Mouse (Mus musculus) forebrain, postnatal 0 days (tissue): ENCODE data around the gene Adprh. TPM values are rescaled to one million over a fixed set of nuclear protein-coding genes. Genes with fewer than 3 reads are reported as not detected.
"Not testable (repeated sequence)": the region's sequence is repeated elsewhere in the genome, so short reads cannot be mapped to it uniquely, and the experiment has no call there.

Experiments used
- ATAC-seq: fragments of 200-750 bp; cut with Nextera tagmentation; 2 replicates; pipeline ENCODE4 v1.8.0; 2017; ENCODE audit warnings: mild to moderate bottlenecking, moderate library complexity
- DNase-seq: peaks from one replicate; pipeline ENCODE4 v3.0.0-alpha.2; 2015
- H3K27ac ChIP-seq: fragments of 300-500 bp; sonication (generic); 2 replicates; pipeline ENCODE4 v1.5.1; 2014; ENCODE audit warnings: low read depth, mild to moderate bottlenecking, antibody characterized with exemption, low read length, moderate library complexity, mixed read lengths
- H3K27me3 ChIP-seq: fragments of 300-500 bp; sonication (generic); 2 replicates; pipeline ENCODE4 v1.6.1; 2014; ENCODE audit warnings: mild to moderate bottlenecking, low read length, mixed read lengths; ENCODE audit not compliant: insufficient read depth
- H3K36me3 ChIP-seq: fragments of 300-500 bp; sonication (generic); 2 replicates; pipeline ENCODE4 v1.6.1; 2014; ENCODE audit warnings: mild to moderate bottlenecking, moderate library complexity; ENCODE audit not compliant: insufficient read depth
- H3K4me1 ChIP-seq: fragments of 300-500 bp; sonication (generic); 2 replicates; pipeline ENCODE4 v1.6.1; 2014; ENCODE audit warnings: antibody characterized with exemption; ENCODE audit not compliant: insufficient read depth
- H3K4me2 ChIP-seq: fragments of 300-500 bp; sonication (generic); 2 replicates; pipeline ENCODE4 v1.6.1; 2014; ENCODE audit warnings: low read depth, mild to moderate bottlenecking, moderate library complexity
- H3K4me3 ChIP-seq: fragments of 300-500 bp; sonication (generic); 2 replicates; pipeline ENCODE4 v1.5.1; 2014; ENCODE audit warnings: low read depth, low read length, mixed read lengths
- H3K9ac ChIP-seq: fragments of 300-500 bp; sonication (generic); 2 replicates; pipeline ENCODE4 v1.6.1; 2014; ENCODE audit warnings: mild to moderate bottlenecking
- H3K9me3 ChIP-seq: fragments of 300-500 bp; sonication (generic); 2 replicates; pipeline ENCODE4 v1.6.1; 2016; ENCODE audit warnings: low read length
- CTCF ChIP-seq: sonication (generic); IDR thresholded peaks from 2 replicates; pipeline ENCODE4 v1.5.1; 2016; ENCODE audit warnings: antibody characterized with exemption, control low read depth, low read depth
- WGBS: fragments of 180-500 bp; shearing (Covaris S2); extraction: QIAGEN DNeasy Blood & Tissue Kit; methylation state at CpG from one replicate; pipeline ENCODE4 v1.1.7; 2014; 5-methylcytosine and 5-hydroxymethylcytosine counted together
- polyA plus RNA-seq: library from polyadenylated mRNA; unstranded; fragments of >200 nt; fragmentation: Nextera tagmentation; extraction: Ambion mirVana; gene quantifications from 2 replicates; pipeline ENCODE4 v1.2.1, GENCODE M21; 2015
- total RNA-seq: library from RNA; depleted of rRNA; stranded (reverse); fragments of >200 nt; gene quantifications from 2 replicates; pipeline ENCODE4 v1.2.3, GENCODE M21; 2014

The Adprh gene
- total and polyA plus RNA-seq, 2 experiments from 2014 or later, result 40.8 to 134 TPM

- Histone ChIP-seq H3K27ac (no peak overlapping the region), H3K4me2 (no peak overlapping the region), H3K9me3 (no peaks in the 10 kb centered on the region), H3K4me3 (no peak overlapping the region), H3K27me3 (no peaks in the 10 kb centered on the region), H3K9ac (no peak overlapping the region), H3K36me3 (no peaks in the 10 kb centered on the region), H3K4me1 (no peaks in the 10 kb centered on the region)
- DNase-seq (no peak), ATAC-seq (no peak)
- WGBS, result 84% methylated on average over 4 of the region's 4 CpGs
- TF ChIP-seq CTCF, result no peak
Observed at GRCm38 (mm10) chr16:38481327-38481726, 28.8 kb upstream of the Adprh start.

- WGBS, result 94% methylated on average over 3 of the region's 3 CpGs
- H3K4me1 ChIP-seq, result no peaks in the 10 kb centered on the region
- no peak overlapping the region for H3K9ac ChIP-seq
- no peak for TF ChIP-seq CTCF
- H3K4me3 ChIP-seq, result no peak overlapping the region
- H3K27me3 ChIP-seq, result no peaks in the 10 kb centered on the region
- no peaks in the 10 kb centered on the region for H3K9me3 ChIP-seq
- no peaks in the 10 kb centered on the region for H3K36me3 ChIP-seq
- H3K27ac ChIP-seq, result no peak overlapping the region
- DNase-seq (no peak), ATAC-seq (no peak)
- H3K4me2 ChIP-seq, result no peak overlapping the region
Observed at GRCm38 (mm10) chr16:38478296-38478695, 25.8 kb upstream of the Adprh start.

GRCm38 (mm10) chr16:38477241-38477608 lies 24.7 kb upstream of the Adprh start:
- WGBS, result 61% methylated on average over 14 of the region's 14 CpGs

GRCm38 (mm10) chr16:38476312-38477240 lies 24.1 kb upstream of the Adprh start:
- Histone ChIP-seq H3K27ac (no peak overlapping the region), H3K27me3 (no peaks in the 10 kb centered on the region), H3K4me2 (peak overlapping the region; percentile 61), H3K36me3 (no peaks in the 10 kb centered on the region), H3K4me1 (no peaks in the 10 kb centered on the region), H3K9me3 (no peaks in the 10 kb centered on the region), H3K4me3 (peak overlapping the region; percentile 30), H3K9ac (peak overlapping the region; percentile 51)
- ATAC-seq, result peak; percentile 78
- no peak for TF ChIP-seq CTCF
- WGBS, result 10% methylated on average over 34 of the region's 34 CpGs
- peak; percentile 53 for DNase-seq

More at GRCm38 (mm10) chr16:38477241-38477608, 24.7 kb upstream of the Adprh start:
- not testable (repeated sequence) for H3K4me1 ChIP-seq, DNase-seq, H3K36me3 ChIP-seq, H3K27ac ChIP-seq, H3K9me3 ChIP-seq, H3K27me3 ChIP-seq, ATAC-seq
- H3K4me2 ChIP-seq, result peak overlapping the region; percentile 61
- 0 out of 2 replicates have a peak overlapping the region, but pooled peaks have one; percentile 51 for H3K9ac ChIP-seq
- H3K4me3 ChIP-seq, result peak overlapping the region; percentile 30

DNA sequence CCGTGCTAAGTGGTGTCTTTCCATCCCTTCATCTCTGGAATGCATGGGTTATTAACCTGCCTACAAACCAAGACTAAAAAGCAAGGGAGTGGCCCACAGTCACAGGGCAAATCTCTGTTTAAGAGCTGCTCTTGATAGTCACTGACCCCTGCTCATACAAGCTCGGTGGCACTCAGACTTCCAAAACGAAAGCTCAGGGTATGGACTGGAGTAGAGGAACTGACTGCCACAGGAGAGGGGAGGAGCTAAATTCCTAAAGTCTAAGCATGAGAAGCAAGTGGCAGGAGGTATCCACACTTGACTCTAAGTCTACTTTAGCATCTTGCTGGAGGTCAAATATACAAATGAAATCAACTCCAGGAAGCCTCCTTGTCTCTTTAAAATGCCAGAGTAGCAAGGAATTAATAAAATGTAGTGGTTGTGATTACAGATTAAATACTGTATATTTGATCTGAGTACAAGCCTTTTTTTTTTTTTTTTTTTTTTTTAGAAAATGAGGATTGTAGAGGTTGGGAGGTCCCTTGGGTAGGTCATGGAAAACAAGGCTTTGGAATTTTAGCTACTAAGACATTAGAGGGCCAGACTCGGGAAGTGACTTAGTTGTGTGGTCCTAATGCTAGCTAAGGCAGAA lies 23.3 kb upstream of the Adprh start:
- no peaks in the 10 kb centered on the region for H3K4me1 ChIP-seq
- no peak for DNase-seq
- WGBS, result 58% methylated on average over 4 of the region's 4 CpGs
- H3K4me2 ChIP-seq, result peak overlapping the region; percentile 61
- H3K27ac ChIP-seq, result no peak overlapping the region
- H3K9me3 ChIP-seq, result no peaks in the 10 kb centered on the region
- no peak for TF ChIP-seq CTCF
- H3K36me3 ChIP-seq, result no peaks in the 10 kb centered on the region
- no peak for ATAC-seq
- no peaks in the 10 kb centered on the region for H3K27me3 ChIP-seq
- H3K9ac ChIP-seq, result no peak overlapping the region
- H3K4me3 ChIP-seq, result no peak overlapping the region

DNA sequence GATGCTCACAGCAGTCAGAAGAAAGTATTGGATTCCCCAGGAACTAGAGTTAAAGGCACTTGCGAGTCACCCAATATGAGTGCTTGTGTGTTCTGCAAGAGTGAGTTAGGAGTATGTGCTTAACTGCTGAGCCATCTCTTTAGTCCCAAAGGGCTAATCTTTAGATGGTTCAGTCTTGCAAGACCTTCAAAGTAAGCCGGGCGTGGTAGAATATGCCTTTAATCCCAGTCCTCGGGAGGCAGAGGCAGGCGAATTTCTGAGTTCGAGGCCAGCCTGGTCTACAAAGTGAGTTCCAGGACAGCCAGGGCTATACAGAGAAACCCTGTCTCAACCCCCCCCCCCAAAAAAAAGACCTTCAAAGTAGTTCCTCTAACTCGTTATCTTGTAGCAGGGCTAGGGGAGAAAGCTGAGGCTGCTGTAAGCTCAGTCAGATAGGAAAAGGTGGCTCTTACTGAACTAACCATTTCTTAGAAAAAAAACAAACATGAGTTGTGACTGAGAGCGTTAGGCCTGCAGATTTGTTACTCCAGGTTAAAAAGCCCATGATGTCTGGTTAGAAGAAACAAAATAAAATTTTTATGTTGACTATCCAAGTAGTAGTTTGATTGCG lies 22.3 kb upstream of the Adprh start:
- H3K9me3 ChIP-seq, result no peaks in the 10 kb centered on the region
- no peaks in the 10 kb centered on the region for H3K4me1 ChIP-seq
- no peaks in the 10 kb centered on the region for H3K36me3 ChIP-seq
- ATAC-seq, result no peak
- H3K4me2 ChIP-seq, result no peak overlapping the region
- H3K27ac ChIP-seq, result no peak overlapping the region
- 91% methylated on average over 9 of the region's 9 CpGs for whole genome bisulfite sequencing
- no peak overlapping the region for H3K4me3 ChIP-seq
- no peaks in the 10 kb centered on the region for H3K27me3 ChIP-seq
- no peak for TF ChIP-seq CTCF
- DNase-seq, result no peak
- no peak overlapping the region for H3K9ac ChIP-seq

- H3K36me3 ChIP-seq, result no peaks in the 10 kb centered on the region
- H3K9me3 ChIP-seq, result no peaks in the 10 kb centered on the region
- H3K4me2 ChIP-seq, result no peak overlapping the region
- H3K27ac ChIP-seq, result no peak overlapping the region
- H3K4me1 ChIP-seq, result no peaks in the 10 kb centered on the region
- ATAC-seq (no peak), DNase-seq (no peak)
- TF ChIP-seq CTCF, result no peak
- no peak overlapping the region for H3K4me3 ChIP-seq
- no peaks in the 10 kb centered on the region for H3K27me3 ChIP-seq
- no peak overlapping the region for H3K9ac ChIP-seq
- 91% methylated on average over 5 of the region's 5 CpGs for WGBS
Observed at GRCm38 (mm10) chr16:38473661-38474060, 21.2 kb upstream of the Adprh start.
